In the genomic region with DNA sequence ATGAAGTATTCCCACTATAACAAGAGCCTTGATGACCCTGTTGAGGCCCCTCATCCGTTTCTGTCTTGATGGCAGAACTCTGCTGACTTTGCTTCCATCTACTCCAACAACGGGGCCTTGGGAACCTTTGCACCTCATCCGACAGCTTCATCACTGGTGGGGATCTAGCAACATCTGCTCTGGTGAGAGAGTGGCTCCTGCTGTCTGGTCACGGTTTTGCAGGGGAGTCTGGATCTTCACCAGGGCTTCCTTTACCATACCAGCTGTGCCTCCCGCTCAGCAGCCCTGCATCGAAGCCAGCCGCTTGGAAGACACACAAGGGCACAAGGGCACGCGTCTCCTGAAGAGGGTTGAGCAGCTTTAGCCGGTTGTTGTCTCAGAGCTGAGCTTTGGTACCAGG, we compare ENCODE assay signal across 7 mouse cellular contexts.
DNase-seq lines count a peak whose midpoint lies in the region; TF ChIP-seq lines count a peak whose summit lies in the region.

No protein-coding gene starts in this region.

- H3K4me3 ChIP-seq in embryonic facial prominence, embryonic 10.5 days = no peak overlapping the region
- no peak overlapping the region for H3K4me3 ChIP-seq in liver, adult 2 months (ENCODE audit: insufficient read depth, low read depth, low read length)

- WGBS in embryonic facial prominence, embryonic 10.5 days = 61% methylated on average over 10 of the region's 10 CpGs
- WGBS in liver, adult 2 months = 48% methylated on average over 10 of the region's 10 CpGs

- H3K4me1 ChIP-seq in embryonic facial prominence, embryonic 10.5 days = no peaks in the 10 kb centered on the region
- no peaks in the 10 kb centered on the region for H3K4me1 ChIP-seq in liver, adult 2 months (ENCODE audit: control insufficient read depth, insufficient read depth, low read length)

- H3K36me3 ChIP-seq in embryonic facial prominence, embryonic 10.5 days (replicated peaks) = no peaks in the 10 kb centered on the region
- H3K36me3 ChIP-seq in liver, adult 2 months (ENCODE audit: control insufficient read depth, insufficient read depth, low read length) = no peaks in the 10 kb centered on the region

- H3K9ac ChIP-seq in liver, adult 2 months (ENCODE audit: low read depth, low read length) = no peak overlapping the region

- no peaks in the 10 kb centered on the region for H3K9me3 ChIP-seq in embryonic facial prominence, embryonic 10.5 days

- TF ChIP-seq CTCF in liver, adult 2 months (IDR thresholded peaks at IDR 0.05; ENCODE audit: low read depth, low read length) = peak; percentile 54

- H3K27me3 ChIP-seq in embryonic facial prominence, embryonic 10.5 days (replicated peaks; ENCODE audit: low read depth, poor library complexity, severe bottlenecking) = no peaks in the 10 kb centered on the region
- H3K27me3 ChIP-seq in liver, adult 2 months (ENCODE audit: control insufficient read depth, insufficient read depth, low read length) = no peaks in the 10 kb centered on the region

- no peaks in the 10 kb centered on the region for H3K79me2 ChIP-seq in liver, adult 2 months (ENCODE audit: control insufficient read depth, insufficient read depth, low read length)

- DNase-seq in kidney, adult 9 months = peak; percentile 54
- no peak for DNase-seq in kidney, adult 11 months
- peak; percentile 3 for DNase-seq in WW6 (ENCODE audit: low read depth, low spot score)
- DNase-seq in embryonic facial prominence, embryonic 10.5 days (ENCODE audit: low spot score) = peak; percentile 38
- DNase-seq in liver, adult 2 months (ENCODE audit: extremely low read depth, low read depth, low spot score) = no peak
- DNase-seq in retina, embryonic 14.5 days (ENCODE audit: low spot score) = peak; percentile 72
- DNase-seq in c-Kit-positive CD71-positive TER-119-positive erythroid progenitor cells, embryonic 14.5 days (ENCODE audit: low spot score) = no peak

- TF ChIP-seq POLR2A in liver, adult 2 months (IDR thresholded peaks at IDR 0.05; ENCODE audit: extremely low read depth, insufficient read depth, low read length) = no peak

- H3K27ac ChIP-seq in embryonic facial prominence, embryonic 10.5 days (replicated peaks) = no peak overlapping the region
- no peak overlapping the region for H3K27ac ChIP-seq in liver, adult 2 months (replicated peaks; ENCODE audit: insufficient read depth, low read depth, low read length)

Comparison
In these comparisons a context has a peak if more than half of its experiments do, and no peak if none do; other contexts are left out.
1. DNase-seq: peak in kidney, adult 9 months (single experiment), WW6 (single experiment), embryonic facial prominence, embryonic 10.5 days (single experiment) and retina, embryonic 14.5 days (single experiment); none in kidney, adult 11 months (single experiment), liver, adult 2 months (single experiment) and c-Kit-positive CD71-positive TER-119-positive erythroid progenitor cells, embryonic 14.5 days (single experiment).